Mouse (Mus musculus): Measurements from ENCODE around the gene Tex2.

The Tex2 gene

DNA sequence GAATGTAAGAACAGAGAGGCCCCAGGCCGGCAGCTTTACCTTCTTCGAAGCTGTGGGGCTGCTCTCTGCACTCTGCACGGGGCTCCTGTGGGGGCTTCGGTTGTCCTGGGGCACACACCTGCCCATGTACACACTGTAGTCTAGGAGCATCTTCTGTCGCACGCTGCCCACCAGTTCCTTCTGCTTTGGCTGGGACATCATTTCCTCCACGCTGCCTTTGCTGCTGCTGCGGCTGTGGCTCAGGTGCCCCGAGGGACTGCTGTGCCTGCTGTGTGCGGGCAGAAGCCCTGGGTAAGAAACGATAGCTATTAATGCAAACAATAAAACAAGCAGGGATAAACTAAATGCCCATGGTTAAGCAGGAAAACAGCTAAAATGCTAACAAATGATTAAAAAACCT lies 69.1 kb downstream of the Tex2 start:
- no peak for DNase-seq (ENCODE audit: low read depth, low spot score)

DNA sequence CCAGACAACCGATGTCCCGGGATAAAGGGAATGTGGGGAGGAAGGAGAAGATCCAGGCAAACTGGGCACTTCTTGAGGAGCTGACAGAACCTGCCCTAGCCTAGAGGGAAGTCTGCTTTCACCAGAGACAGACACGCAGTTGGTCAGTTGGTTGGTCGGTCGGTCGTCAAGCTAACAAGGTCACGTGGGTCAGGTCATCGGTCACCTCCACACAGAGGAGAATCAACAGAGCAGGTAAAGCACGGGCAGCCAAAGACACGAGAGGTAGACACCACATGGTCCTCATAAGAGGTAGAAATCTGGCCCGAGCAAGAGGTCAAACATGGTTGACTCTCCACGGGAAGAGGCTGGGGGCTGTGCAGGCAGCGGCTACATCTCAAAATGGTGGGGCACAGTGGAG lies 70.2 kb downstream of the Tex2 start:
- DNase-seq (ENCODE audit: low read depth, low spot score), result no peak

DNA sequence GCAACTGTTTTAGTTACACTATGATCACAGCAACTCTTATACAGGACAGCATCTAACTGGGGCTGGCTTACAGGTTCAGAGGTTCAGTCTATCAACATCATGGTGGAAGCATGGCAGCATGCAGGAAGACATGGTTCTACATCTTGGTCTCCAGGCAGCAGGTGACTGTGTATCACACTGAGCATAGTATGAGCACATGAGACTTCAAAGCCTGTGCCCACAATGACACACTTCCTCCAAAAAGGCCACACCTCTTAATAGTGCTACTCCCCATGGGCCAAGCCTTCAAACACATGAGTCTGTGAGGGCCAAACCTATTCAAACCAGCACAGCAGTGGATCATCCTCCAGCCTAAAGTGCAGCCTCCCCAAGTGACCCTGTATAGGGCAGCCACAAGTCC lies 70.8 kb downstream of the Tex2 start:
- DNase-seq (ENCODE audit: low read depth, low spot score), result no peak

DNA sequence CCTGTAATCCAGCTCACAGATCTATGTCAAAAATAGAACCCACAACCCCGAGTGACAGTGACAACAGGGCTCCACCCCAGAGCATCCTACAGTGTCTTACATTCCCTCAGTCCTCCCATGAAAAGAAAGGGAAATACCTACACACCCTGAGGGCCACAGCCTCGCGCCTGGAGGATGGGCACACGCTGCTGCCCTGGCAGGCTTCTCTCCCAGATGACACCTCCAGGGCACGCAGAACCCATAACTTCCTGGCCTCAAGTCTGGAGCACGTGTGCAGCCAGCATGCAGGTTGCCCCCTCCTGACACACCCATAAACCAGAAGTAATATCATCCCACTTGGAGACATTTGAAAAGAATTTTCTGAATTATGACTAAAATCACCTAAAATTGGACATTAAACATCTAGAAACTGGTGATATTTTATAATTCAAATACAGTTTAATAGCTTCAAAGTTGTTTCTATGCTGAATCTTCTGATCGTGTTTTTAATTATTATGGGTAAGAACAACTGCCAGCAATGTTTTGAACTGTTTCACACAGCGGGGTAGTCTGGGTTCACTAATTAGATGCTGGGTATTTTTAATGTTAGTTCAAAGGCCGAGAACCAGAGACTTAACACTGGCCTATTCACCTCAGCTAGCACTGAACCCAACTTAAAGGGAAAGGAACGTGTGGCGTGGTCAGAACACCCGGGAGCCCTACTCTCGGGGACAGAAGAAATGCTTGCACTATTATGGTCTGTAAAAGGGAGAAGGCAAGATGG lies 72.5 kb downstream of the Tex2 start:
- no peak for DNase-seq (ENCODE audit: low read depth, low spot score)

DNA sequence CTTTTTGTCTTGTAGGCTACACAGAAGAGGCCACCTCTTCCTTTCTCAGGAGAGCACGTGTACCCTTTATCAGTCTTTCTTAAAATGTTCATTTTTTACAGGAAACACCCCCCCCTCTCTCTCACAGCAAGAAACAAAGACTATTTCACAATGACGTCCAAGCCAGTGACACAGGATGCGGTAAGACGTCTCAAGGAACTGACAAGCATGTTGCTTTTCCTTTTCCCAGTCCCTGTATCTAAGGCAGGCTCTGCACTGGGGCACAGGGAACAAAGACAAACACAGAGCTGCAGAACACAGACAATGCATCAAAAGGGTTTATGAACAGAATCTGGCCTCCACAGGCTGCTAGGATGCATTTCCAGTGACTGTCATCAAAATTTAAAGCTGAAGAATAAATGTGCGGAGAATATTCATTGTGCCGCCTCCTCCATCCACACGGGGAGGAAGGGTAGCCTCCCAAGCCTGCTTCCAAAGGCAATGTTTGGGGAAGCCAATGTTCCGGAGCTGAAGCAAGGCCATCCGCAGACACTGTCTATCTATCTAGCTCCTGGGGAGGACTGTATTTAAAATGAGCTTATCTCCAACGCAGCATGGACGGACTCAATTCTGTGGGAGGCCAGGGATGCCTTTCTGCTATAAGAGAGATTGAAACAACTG lies 76.8 kb downstream of the Tex2 start:
- DNase-seq (ENCODE audit: low read depth, low spot score), result no peak

- no peak for DNase-seq (ENCODE audit: low read depth, low spot score)
Measured at GRCm38 (mm10) chr11:106535660-106536252, 77.5 kb downstream of the Tex2 start.

DNA sequence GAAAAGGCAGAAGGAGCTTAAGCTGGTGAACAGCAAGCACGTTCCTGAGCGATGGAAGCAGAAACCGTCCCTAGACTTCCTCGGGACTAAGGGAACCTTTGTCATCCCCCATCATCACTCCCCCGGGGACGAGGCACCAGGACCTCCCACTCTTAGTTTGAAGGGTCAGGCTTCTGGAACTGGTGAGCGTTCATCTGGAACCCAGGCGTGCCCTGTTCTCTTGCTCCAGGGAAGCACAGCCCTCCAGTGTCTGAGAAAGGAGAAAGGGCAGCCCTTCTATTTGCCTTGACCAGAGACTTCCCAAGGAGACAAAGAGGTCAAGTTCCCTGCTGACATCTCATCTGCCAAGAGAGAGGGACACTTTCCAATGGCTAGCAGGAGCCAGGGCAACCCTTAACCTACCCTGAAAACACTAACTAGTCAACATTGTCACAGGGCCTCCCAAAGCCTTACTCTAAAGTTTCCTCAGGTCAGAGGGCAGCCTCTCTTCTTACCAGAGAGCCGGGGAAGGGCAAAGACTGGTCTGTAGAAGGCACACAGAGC lies 80.9 kb downstream of the Tex2 start:
- no peak for DNase-seq (ENCODE audit: low read depth, low spot score)

GRCm38 (mm10) chr11:106529786-106530185 lies 83.4 kb downstream of the Tex2 start:
- DNase-seq (ENCODE audit: low read depth, low spot score), result no peak

GRCm38 (mm10) chr11:106529113-106529512 lies 84.1 kb downstream of the Tex2 start:
- no peak for DNase-seq (ENCODE audit: low read depth, low spot score)

DNA sequence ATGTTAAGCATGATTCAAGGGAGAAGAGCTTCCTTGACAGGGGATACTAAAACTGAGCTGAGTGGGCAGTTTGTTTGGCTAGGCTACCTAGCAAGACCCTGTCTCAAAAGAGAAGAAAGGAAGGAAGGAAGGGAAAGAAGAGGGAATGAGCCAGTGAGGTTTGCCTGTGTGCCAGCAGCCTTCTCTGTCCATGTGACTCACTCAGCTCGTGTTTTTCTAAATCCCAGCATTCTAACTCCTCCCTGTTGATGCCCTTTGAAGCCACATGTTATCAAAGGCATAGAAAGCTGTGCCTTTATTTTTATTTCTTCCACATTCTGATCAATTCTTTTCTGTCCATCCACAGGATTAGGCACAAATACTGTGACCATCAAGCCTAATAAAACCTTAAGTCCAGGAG lies 85.3 kb downstream of the Tex2 start:
- DNase-seq (ENCODE audit: low read depth, low spot score), result no peak

- no peak for DNase-seq (ENCODE audit: low read depth, low spot score)
Measured at GRCm38 (mm10) chr11:106527147-106527821, 85.9 kb downstream of the Tex2 start.

- DNase-seq (ENCODE audit: low read depth, low spot score), result no peak
Measured at GRCm38 (mm10) chr11:106522538-106522937, 90.7 kb downstream of the Tex2 start.

DNA sequence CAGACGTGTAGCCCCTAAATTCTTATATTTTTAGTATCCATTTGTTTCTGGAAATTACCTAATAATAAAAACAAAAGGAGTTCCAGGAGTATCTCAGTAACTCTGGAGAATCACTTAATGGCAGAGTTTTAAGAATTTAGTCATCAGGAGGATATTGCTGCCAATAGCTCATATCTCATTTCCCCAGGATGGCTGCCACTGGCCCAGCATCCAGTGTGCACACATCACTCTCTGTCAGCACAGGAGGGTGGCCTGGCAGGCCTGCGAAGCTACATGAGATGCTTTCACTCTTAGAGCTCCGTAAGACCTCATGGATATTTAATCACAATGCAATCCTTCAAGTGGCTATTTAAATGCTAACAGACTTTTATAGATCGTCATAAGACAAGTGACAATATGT lies 91.6 kb downstream of the Tex2 start:
- DNase-seq (ENCODE audit: low read depth, low spot score), result no peak

DNA sequence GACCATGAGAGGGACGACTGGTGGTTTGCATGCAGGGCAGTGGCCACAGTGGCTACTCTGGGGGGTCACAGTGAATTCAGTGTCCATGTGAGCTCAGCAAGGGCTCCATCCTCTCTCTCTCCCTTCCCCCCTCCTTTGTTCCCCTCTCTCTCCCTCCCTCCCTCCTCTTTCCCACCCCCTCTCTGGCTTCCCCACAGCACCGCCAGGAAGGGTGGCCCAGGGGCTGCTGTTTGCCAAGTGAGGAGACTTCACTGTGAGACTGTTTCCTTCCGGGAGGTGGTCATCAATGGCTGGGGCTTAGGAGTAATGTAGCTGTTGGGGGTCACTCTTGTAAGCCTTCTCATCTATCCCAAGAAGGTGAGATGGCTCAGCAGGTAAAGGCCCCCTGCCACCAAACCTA lies 92.8 kb downstream of the Tex2 start:
- no peak for DNase-seq (ENCODE audit: low read depth, low spot score)

- no peak for DNase-seq (ENCODE audit: low read depth, low spot score)
Measured at GRCm38 (mm10) chr11:106519519-106519918, 93.7 kb downstream of the Tex2 start.

- no peak for DNase-seq (ENCODE audit: low read depth, low spot score)
Measured at GRCm38 (mm10) chr11:106518391-106518790, 94.8 kb downstream of the Tex2 start.

GRCm38 (mm10) chr11:106515079-106515745 lies 98.0 kb downstream of the Tex2 start:
- DNase-seq (ENCODE audit: low read depth, low spot score), result no peak

GRCm38 (mm10) chr11:106514446-106514845 lies 98.8 kb downstream of the Tex2 start:
- DNase-seq (ENCODE audit: low read depth, low spot score), result no peak

DNA sequence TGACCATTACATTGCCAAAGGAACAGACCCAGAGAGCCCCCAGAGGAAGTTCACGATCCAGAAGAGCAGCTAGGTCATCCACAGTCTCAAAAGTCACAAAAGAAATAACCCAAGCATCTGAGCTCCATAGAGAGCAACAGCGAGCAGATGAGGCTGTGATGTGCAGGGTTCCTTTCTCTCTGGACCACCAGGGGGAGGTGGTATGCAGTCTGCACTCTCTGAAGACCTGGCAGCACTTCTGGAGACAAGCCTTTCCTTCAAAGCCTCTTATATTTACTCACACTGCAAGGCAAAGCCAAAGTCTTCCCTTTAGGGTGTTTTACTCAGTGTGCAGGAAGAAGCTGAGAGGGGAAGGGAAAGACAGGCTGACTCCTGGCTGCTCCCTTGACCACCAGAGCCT lies 100.1 kb downstream of the Tex2 start:
- DNase-seq (ENCODE audit: low read depth, low spot score), result peak; percentile 54

GRCm38 (mm10) chr11:106512006-106512390 lies 101.2 kb downstream of the Tex2 start:
- DNase-seq (ENCODE audit: low read depth, low spot score), result no peak

- no peak for DNase-seq (ENCODE audit: low read depth, low spot score)
Measured at GRCm38 (mm10) chr11:106511236-106512005, 101.8 kb downstream of the Tex2 start.

All from R1 (cell line).